Mouse (Mus musculus) urinary bladder, postnatal 14 days (tissue): Measurements from ENCODE around the gene Fank1.
"Not testable (repeated sequence)": the region's sequence is repeated elsewhere in the genome, so short reads cannot be mapped to it uniquely, and the experiment has no call there.

Experiments used
- DNase-seq: peaks from one replicate; pipeline ENCODE4 v3.0.0; 2021; ENCODE audit warnings: low spot score

Gene Fank1

DNA sequence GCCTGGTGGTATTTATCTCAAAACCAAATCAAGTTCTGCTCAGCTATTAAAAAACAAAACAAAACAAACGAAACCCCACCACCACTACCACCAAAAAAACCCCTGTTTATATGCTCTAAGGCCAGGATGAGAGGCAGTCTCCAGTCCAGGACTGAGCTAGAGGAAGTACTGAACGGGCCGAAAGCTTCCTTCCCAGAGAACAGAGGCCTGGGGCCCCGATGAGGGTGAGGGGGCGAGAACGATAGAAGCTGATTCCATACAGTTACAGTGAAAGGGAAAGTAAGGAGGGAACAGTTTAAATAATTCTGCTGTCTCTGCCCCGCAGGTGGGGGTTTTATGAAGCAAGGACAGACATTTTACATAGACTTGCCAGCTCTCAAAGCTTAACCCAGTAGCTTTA is 52.9 kb downstream of the Fank1 start:
- no peak for DNase-seq

GRCm38 (mm10) chr7:133839546-133839945 is 62.9 kb downstream of the Fank1 start:
- DNase-seq = no peak

DNA sequence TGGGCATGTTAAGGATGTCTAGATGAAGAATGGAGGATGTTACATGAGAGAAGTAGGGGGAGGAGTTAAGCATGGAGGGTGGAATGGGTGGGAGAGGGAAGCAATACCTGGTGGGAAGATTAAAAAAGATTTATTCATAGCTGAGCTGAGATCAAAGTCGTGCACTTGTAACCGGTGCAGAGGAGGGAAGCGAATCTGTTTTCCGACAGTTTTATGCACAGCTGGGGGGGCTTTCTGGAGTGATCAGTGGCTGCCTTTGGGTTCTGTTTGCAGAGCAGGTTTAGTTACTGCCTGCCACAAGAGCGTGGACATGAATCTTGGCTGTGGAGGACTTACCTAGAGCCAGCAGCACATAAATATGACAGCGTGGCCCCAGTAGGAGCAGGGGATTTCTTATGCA is 65.4 kb downstream of the Fank1 start:
- DNase-seq = no peak

GRCm38 (mm10) chr7:133847175-133847574 is 70.5 kb downstream of the Fank1 start:
- peak; percentile 28 for DNase-seq

- no peak for DNase-seq
These were observed 71.5 kb downstream of the Fank1 start for GRCm38 (mm10) chr7:133848180-133848579.

GRCm38 (mm10) chr7:133850735-133851134 is 74.1 kb downstream of the Fank1 start:
- no peak for DNase-seq

DNA sequence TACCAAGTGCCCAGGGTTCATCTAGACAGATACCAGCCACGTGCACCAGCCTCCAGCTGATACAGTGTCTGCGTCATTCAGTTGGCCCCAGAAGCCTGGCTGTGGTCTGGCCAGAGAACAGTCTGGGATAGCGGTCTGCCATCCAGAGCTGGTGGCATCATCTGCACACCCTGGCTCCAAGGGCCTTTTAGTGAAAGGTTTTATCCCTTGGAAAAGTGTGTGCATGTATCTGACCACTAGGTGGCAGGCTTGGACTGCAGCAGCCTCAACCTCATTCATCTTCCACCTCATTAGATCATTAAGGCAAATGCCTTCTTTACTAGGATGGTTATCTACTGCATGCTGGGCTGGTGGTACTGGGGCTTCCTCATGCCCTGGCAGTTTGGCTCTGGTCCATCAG is 79.6 kb downstream of the Fank1 start:
- peak; percentile 69 for DNase-seq

DNA sequence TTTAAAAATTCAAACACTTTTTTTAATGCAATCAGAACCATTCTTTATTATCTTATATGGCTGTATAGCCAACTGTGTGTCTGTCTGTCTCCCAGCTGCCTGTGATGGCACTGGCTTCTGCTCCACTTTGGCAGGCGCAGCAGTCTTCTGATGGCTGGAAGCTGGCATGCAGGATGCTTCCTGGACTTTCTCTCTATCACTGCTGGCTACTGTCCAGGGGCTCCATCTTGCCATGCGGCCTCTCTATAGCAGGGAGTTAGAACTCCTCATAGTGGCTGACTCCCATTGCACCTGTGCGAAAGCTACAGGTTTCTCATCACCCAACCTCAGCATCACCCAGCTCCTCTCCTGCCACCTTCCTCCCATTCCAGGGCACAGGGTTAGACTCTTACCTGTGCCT is 81.8 kb downstream of the Fank1 start:
- no peak for DNase-seq

DNA sequence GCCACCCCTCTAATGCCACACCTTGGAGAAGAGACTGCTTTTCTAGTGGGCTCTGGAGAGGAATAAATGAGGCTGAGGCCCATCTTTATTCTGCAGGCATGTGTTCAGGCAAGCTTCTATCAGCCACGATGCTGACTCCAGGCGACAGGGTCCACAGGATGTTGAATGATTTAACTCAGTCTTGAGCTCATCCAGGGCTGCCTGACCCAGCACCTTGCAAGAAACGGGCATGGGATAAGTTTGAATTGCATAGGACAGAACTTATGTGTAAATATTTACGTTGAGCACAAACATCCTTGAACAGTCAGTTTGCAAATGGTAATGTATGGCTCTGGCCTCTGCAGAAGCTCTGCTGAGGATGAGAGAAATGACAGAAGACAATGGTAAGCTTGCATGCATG is 82.9 kb downstream of the Fank1 start:
- DNase-seq = no peak

- DNase-seq = no peak
These were observed 85.6 kb downstream of the Fank1 start for GRCm38 (mm10) chr7:133862233-133862632.

- no peak for DNase-seq
These were observed 86.1 kb downstream of the Fank1 start for GRCm38 (mm10) chr7:133862723-133863122.

- DNase-seq = no peak
These were observed 86.5 kb downstream of the Fank1 start for GRCm38 (mm10) chr7:133863151-133863550.

DNA sequence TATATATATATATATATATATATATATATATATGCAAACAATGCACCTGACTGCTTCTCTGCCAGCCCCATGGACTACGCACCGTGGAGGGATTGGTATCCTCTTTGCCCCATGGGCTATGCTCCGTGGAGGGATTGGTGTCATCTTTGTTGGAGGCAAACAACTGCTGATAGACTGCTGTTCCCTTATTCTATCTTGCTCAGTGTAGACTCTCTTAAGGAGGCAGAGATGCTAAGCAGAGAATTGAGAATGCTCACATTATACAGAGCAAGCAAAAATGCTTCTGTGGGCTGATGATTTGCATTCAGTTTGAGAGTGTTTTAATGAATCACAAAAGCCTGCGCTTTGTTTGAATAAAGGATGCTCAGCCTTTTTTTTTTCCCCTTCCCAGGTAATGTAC is 87.0 kb downstream of the Fank1 start:
- DNase-seq = no peak

- no peak for DNase-seq
These were observed 93.6 kb downstream of the Fank1 start for GRCm38 (mm10) chr7:133870265-133870664.

DNA sequence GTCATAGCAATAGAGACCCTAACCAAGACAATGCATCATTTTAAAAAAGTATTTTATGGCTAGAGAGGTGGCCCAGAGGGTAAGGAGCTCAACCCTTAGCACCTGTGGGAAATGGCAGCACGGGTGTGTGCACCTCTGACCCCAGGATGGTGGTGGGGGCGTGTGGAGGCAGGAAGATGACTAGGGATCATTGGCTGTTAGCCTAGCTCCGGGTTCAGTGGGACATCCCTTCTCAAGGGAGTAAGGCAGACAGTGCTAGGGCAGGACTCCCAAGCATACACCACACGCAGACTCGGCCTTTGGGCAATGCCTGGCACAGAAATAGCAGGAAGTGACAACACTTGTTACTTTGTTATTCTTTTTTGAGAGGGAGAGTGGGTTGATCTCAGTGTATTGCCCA is 96.0 kb downstream of the Fank1 start:
- no peak for DNase-seq

GRCm38 (mm10) chr7:133876139-133876538 is 99.5 kb downstream of the Fank1 start:
- no peak for DNase-seq

GRCm38 (mm10) chr7:133876646-133877342 is 100.1 kb downstream of the Fank1 start:
- DNase-seq = no peak

GRCm38 (mm10) chr7:133879761-133880160 is 103.1 kb downstream of the Fank1 start:
- no peak for DNase-seq

DNA sequence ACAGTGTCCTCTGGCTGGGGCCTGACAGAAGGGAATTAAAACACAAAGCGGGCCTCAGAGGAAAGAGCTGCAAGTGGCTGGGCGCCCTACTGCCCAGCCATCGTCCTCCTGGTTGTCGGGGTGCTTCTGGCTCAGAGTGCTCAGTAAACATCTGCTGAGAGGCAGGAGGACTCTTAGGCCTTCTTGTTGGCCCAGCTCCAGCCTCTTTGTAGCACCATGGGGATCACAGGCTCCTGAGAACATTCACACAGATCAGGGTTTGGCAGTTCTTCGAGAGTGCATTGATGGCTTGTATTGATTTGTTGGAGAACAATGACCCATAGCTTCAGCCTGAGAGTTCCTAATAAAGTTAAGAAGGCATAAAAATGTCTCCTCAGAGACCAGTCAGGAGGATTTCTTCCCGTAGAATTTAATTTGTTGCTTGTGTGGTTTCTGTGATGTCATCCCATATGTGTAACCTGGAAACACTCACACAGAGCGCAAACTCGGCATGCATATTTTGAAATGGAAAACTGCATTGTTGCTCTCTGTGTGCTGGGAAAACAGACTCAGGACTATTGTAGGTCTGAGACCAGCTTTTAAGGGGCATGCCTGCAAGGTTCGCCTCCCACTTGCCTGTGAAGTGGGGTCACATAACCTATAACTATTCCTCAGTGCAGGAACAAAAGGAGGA is 108.2 kb downstream of the Fank1 start:
- DNase-seq = not testable (repeated sequence)

GRCm38 (mm10) chr7:133888926-133889920 is 112.6 kb downstream of the Fank1 start:
- peak; percentile 20 for DNase-seq

DNA sequence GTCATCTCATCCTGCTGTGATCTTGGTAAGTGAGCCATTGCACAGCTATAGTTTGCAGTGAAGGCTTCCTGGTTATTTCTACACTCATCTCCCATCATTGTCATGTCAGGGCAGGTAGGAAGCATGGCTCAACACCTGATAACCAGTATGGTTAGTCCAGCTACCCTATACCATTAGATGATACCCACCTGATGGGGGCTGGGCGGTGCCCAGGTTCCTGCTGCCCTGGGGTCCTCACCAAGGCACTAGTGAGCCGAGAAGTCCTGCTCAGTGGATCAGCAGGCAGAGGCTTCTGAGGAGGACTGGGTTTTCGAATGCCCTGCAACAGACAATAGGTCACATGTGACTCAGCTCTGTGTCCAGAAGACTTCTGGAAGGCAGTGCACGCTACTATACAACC is 113.3 kb downstream of the Fank1 start:
- no peak for DNase-seq

GRCm38 (mm10) chr7:133891298-133891697 is 114.6 kb downstream of the Fank1 start:
- DNase-seq = no peak

GRCm38 (mm10) chr7:133891796-133892195 is 115.1 kb downstream of the Fank1 start:
- no peak for DNase-seq
